Mouse (Mus musculus) kidney, postnatal 0 days (tissue): Measurements from ENCODE around the gene Slitrk4. TPM values are rescaled to one million over a fixed set of nuclear protein-coding genes. Genes with fewer than 3 reads are reported as not detected.

Source experiments
- ATAC-seq: fragments of 200-750 bp; cut with Nextera tagmentation; replicated peaks from 2 replicates; pipeline ENCODE4 v1.8.0; 2017; ENCODE audit warnings: low read depth, moderate number of reproducible peaks, moderate TSS enrichment, moderate library complexity; ENCODE audit not compliant: low FRiP score
- DNase-seq: peaks from one replicate; pipeline ENCODE4 v3.0.0-alpha.2; 2016; ENCODE audit warnings: low spot score
- H3K27ac ChIP-seq: fragments of 300-500 bp; sonication (generic); 2 replicates; pipeline ENCODE4 v1.5.1; 2014; ENCODE audit warnings: mild to moderate bottlenecking
- H3K27me3 ChIP-seq: fragments of 300-500 bp; sonication (generic); 2 replicates; pipeline ENCODE4 v1.6.1; 2014; ENCODE audit warnings: low read length, mixed read lengths; ENCODE audit not compliant: insufficient read depth
- H3K36me3 ChIP-seq: fragments of 300-500 bp; sonication (generic); 2 replicates; pipeline ENCODE4 v1.6.1; 2014; ENCODE audit warnings: low read length, mixed read lengths; ENCODE audit not compliant: insufficient read depth
- H3K4me1 ChIP-seq: fragments of 300-500 bp; sonication (generic); replicated peaks from 2 replicates; pipeline ENCODE4 v1.6.1; 2014; ENCODE audit warnings: antibody characterized with exemption, low read length, mixed read lengths; ENCODE audit not compliant: insufficient read depth
- H3K4me2 ChIP-seq: fragments of 300-500 bp; sonication (generic); 2 replicates; pipeline ENCODE4 v1.6.1; 2014; ENCODE audit warnings: mild to moderate bottlenecking, low read length, moderate library complexity, mixed read lengths
- H3K4me3 ChIP-seq: fragments of 300-500 bp; sonication (generic); replicated peaks from 2 replicates; pipeline ENCODE4 v1.5.1; 2014; ENCODE audit warnings: low read depth, low read length
- H3K9ac ChIP-seq: fragments of 300-500 bp; sonication (generic); 2 replicates; pipeline ENCODE4 v1.6.1; 2014; ENCODE audit warnings: low read depth, low read length
- H3K9me3 ChIP-seq: fragments of 300-500 bp; sonication (generic); replicated peaks from 2 replicates; pipeline ENCODE4 v1.6.1; 2016; ENCODE audit warnings: low read length, inconsistent platforms, mixed read lengths
- CTCF ChIP-seq: IDR thresholded peaks from 2 replicates; pipeline ENCODE4 v1.5.1; 2016; ENCODE audit warnings: antibody characterized with exemption, low read depth, mild to moderate bottlenecking, moderate library complexity
- WGBS: fragments of 180-500 bp; shearing (Covaris S2); extraction: QIAGEN DNeasy Blood & Tissue Kit; methylation state at CpG from one replicate; pipeline ENCODE4 v1.1.7; 2014; 5-methylcytosine and 5-hydroxymethylcytosine counted together
- polyA plus RNA-seq: library from polyadenylated mRNA; unstranded; fragments of >200 nt; fragmentation: Nextera tagmentation; extraction: Ambion mirVana; gene quantifications from 2 replicates; pipeline ENCODE4 v1.2.1, GENCODE M21; 2015

Gene Slitrk4
- 0.53 and 0.59 TPM in 2 replicates for polyA plus RNA-seq

GRCm38 (mm10) chrX:64276290-64277125, at the start of gene Slitrk4:
TSS of gene Slitrk4 (minus strand) at chrX:64276996.
- Histone ChIP-seq H3K4me2 (peak within 1 kb of the TSS; percentile 57), H3K4me1 (no peaks in the 10 kb centered on the region), H3K9ac (no peak within 1 kb of the TSS), H3K36me3 (no peaks in the 10 kb centered on the region), H3K27ac (no peak within 1 kb of the TSS), H3K4me3 (peak within 1 kb of the TSS; percentile 31), H3K9me3 (no peaks in the 10 kb centered on the region), H3K27me3 (no peaks in the 10 kb centered on the region)
- no peak for TF ChIP-seq CTCF
- 18% methylated on average over 54 of the region's 54 CpGs for WGBS
- ATAC-seq (no peak), DNase-seq (no peak)

GRCm38 (mm10) chrX:64319501-64319900, 42.7 kb upstream of the Slitrk4 start:
- Histone ChIP-seq H3K36me3 (no peaks in the 10 kb centered on the region), H3K4me3 (no peak overlapping the region), H3K27me3 (no peaks in the 10 kb centered on the region), H3K9ac (no peak overlapping the region), H3K9me3 (no peaks in the 10 kb centered on the region), H3K4me2 (no peak overlapping the region), H3K4me1 (no peaks in the 10 kb centered on the region), H3K27ac (no peak overlapping the region)
- DNase-seq (no peak), ATAC-seq (no peak)
- WGBS, result 73% methylated on average over 2 of the region's 2 CpGs
- TF ChIP-seq CTCF, result no peak

GRCm38 (mm10) chrX:64277991-64278301, 1.1 kb upstream of the Slitrk4 start:
- Histone ChIP-seq H3K36me3 (no peaks in the 10 kb centered on the region), H3K4me3 (no peak overlapping the region), H3K9ac (no peak overlapping the region), H3K27me3 (no peaks in the 10 kb centered on the region), H3K4me1 (no peaks in the 10 kb centered on the region), H3K27ac (no peak overlapping the region), H3K9me3 (no peaks in the 10 kb centered on the region), H3K4me2 (no peak overlapping the region)
- no peak for DNase-seq
- WGBS, result 33% methylated on average over 6 of the region's 6 CpGs
- TF ChIP-seq CTCF, result no peak
- ATAC-seq, result no peak

- WGBS, result 31% methylated on average over 22 of the region's 22 CpGs
- DNase-seq, result no peak
Measured at GRCm38 (mm10) chrX:64277126-64277990, 562 bp upstream of the Slitrk4 start.

GRCm38 (mm10) chrX:64275501-64276289, 1.1 kb downstream of the Slitrk4 start:
- 16% methylated on average over 25 of the region's 41 CpGs for WGBS
- Histone ChIP-seq H3K4me1 (no peaks in the 10 kb centered on the region), H3K9me3 (no peaks in the 10 kb centered on the region), H3K4me2 (peak overlapping the region; percentile 57), H3K4me3 (peak overlapping the region; percentile 31), H3K27ac (no peak overlapping the region), H3K36me3 (no peaks in the 10 kb centered on the region), H3K27me3 (no peaks in the 10 kb centered on the region), H3K9ac (no peak overlapping the region)
- DNase-seq (no peak), ATAC-seq (no peak)
- no peak for TF ChIP-seq CTCF

More at GRCm38 (mm10) chrX:64277126-64277990, 562 bp upstream of the Slitrk4 start:
- Histone ChIP-seq H3K9ac (no peak overlapping the region), H3K27me3 (no peaks in the 10 kb centered on the region), H3K4me1 (no peaks in the 10 kb centered on the region), H3K4me3 (peak overlapping the region; percentile 31; the same call in 1 of the 2 replicates), H3K27ac (no peak overlapping the region), H3K9me3 (no peaks in the 10 kb centered on the region), H3K4me2 (peak overlapping the region; percentile 57), H3K36me3 (no peaks in the 10 kb centered on the region)
- ATAC-seq, result no peak
- TF ChIP-seq CTCF, result no peak

- H3K27ac ChIP-seq, result no peak overlapping the region
- H3K9ac ChIP-seq, result no peak overlapping the region
- no peak overlapping the region for H3K4me3 ChIP-seq
- ATAC-seq (no peak), DNase-seq (no peak)
- H3K27me3 ChIP-seq, result no peaks in the 10 kb centered on the region
- TF ChIP-seq CTCF, result no peak
- no peaks in the 10 kb centered on the region for H3K4me1 ChIP-seq
- H3K4me2 ChIP-seq, result no peak overlapping the region
- H3K36me3 ChIP-seq, result no peaks in the 10 kb centered on the region
- 76% methylated on average over 1 of the region's 1 CpGs for WGBS
- no peaks in the 10 kb centered on the region for H3K9me3 ChIP-seq
Measured at GRCm38 (mm10) chrX:64263481-64263880, 13.3 kb downstream of the Slitrk4 start.

Other genes starting within 250 kb of the Slitrk4 start
- gene Gm6760, start 124.8 kb downstream of the Slitrk4 start, polyA plus RNA-seq, result not detected in 2 replicates
- gene 3830417A13Rik, start 103.4 kb downstream of the Slitrk4 start, polyA plus RNA-seq, result 0.50 and 0.78 TPM in 2 replicates